Mouse (Mus musculus) heart, embryonic 12.5 days (tissue): ENCODE measurements around the gene Brd4. TPM values are rescaled to one million over a fixed set of nuclear protein-coding genes. Genes with fewer than 3 reads are reported as not detected.
A peak's percentile ranks its signal among the peaks of the same experiment; 100 is the strongest.

ENCODE experiments used
- ATAC-seq: fragments of 200-750 bp; cut with Nextera tagmentation; 2 replicates; pipeline ENCODE4 v1.8.0; 2017; ENCODE audit warnings: moderate TSS enrichment, moderate library complexity; ENCODE audit not compliant: insufficient number of reproducible peaks, low FRiP score
- H3K27ac ChIP-seq: fragments of 300-500 bp; sonication (generic); 2 replicates; pipeline ENCODE4 v1.5.1; 2016; ENCODE audit warnings: mild to moderate bottlenecking, moderate library complexity; ENCODE audit not compliant: poor library complexity, severe bottlenecking
- H3K27me3 ChIP-seq: fragments of 300-500 bp; sonication (generic); replicated peaks from 2 replicates; pipeline ENCODE4 v1.6.1; 2016; ENCODE audit warnings: mild to moderate bottlenecking, moderate library complexity
- H3K36me3 ChIP-seq: fragments of 300-500 bp; sonication (generic); 2 replicates; pipeline ENCODE4 v1.6.1; 2016; ENCODE audit warnings: mild to moderate bottlenecking, moderate library complexity
- H3K4me1 ChIP-seq: fragments of 300-500 bp; sonication (generic); replicated peaks from 2 replicates; pipeline ENCODE4 v1.6.1; 2016; ENCODE audit warnings: mild to moderate bottlenecking
- H3K4me2 ChIP-seq: fragments of 300-500 bp; sonication (generic); 2 replicates; pipeline ENCODE4 v1.6.1; 2016; ENCODE audit warnings: mild to moderate bottlenecking, moderate library complexity
- H3K4me3 ChIP-seq: fragments of 300-500 bp; sonication (generic); 2 replicates; pipeline ENCODE4 v1.5.1; 2016; ENCODE audit warnings: mild to moderate bottlenecking
- H3K9ac ChIP-seq: fragments of 300-500 bp; sonication (generic); 2 replicates; pipeline ENCODE4 v1.6.1; 2016; ENCODE audit warnings: mild to moderate bottlenecking, moderate library complexity
- H3K9me3 ChIP-seq: fragments of 300-500 bp; sonication (generic); replicated peaks from 2 replicates; pipeline ENCODE4 v1.6.1; 2016; ENCODE audit warnings: mild to moderate bottlenecking, moderate library complexity
- WGBS: fragments of 180-500 bp; shearing (Covaris S2); methylation state at CpG from one replicate; pipeline ENCODE4 v1.1.7; 2016; 5-methylcytosine and 5-hydroxymethylcytosine counted together
- polyA plus RNA-seq: library from polyadenylated mRNA; unstranded; fragments of >200 nt; fragmentation: Nextera tagmentation; extraction: Ambion mirVana; gene quantifications from 2 replicates; pipeline ENCODE4 v1.2.1, GENCODE M21; 2016

The Brd4 gene
- 72.6 and 76.6 TPM in 2 replicates for polyA plus RNA-seq

DNA sequence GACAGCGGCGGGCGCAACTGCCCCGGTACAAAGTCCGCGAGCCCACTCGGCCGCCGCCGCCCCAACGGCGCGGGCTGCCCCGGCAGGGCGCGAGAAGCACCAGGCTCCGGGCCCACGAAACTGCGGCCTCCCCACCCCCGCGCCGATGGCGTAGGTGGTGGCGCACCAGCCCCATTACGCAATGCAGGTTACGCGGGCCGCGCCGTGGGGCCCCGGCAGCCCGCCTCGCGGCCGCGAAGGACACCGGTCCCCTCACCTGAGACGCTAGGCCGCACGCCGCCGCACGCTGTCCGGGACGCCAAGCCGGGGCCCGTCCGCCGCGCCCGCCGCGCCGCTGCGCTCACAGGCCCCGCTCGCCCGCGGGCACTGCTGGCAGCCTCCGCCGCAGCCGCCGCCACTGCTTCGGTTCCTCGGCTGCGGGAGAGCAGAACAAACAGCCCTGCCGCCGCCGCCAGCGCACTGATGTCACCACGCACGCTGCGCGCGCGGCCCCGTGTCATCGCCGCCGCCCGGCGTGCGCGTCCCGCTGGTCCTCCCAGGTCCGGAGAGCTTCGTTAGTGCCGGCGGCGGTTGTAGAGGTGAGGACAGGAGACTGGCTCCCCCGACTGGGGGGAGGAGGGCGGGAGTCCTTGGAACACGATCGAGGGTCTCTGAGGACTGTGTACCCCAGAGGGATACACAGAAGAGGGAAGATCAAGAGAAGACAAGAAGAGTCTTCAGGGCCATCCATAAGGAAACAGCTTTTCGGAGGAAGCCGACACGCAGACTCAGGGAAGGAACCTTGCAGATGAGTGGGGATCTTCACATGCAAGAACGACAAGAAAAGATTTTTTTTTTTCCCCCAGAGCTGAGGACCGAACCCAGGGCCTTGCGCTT, at the start of gene Brd4:
Gene Brd4, minus strand, starts transcription at position 461 of the 876 bp plus-strand sequence.
- Histone ChIP-seq H3K9ac (peak within 1 kb of the TSS; percentile 95), H3K27me3 (no peaks in the 10 kb centered on the region), H3K36me3 (no peaks in the 10 kb centered on the region), H3K4me3 (peak within 1 kb of the TSS; percentile 88), H3K4me1 (peaks cover 27% of the 10 kb centered on the region), H3K9me3 (no peaks in the 10 kb centered on the region), H3K4me2 (peak within 1 kb of the TSS; percentile 87), H3K27ac (peak within 1 kb of the TSS; percentile 98)
- peak; percentile 91 for ATAC-seq
- WGBS, result under 1% methylated on average over 94 of the region's 100 CpGs

DNA sequence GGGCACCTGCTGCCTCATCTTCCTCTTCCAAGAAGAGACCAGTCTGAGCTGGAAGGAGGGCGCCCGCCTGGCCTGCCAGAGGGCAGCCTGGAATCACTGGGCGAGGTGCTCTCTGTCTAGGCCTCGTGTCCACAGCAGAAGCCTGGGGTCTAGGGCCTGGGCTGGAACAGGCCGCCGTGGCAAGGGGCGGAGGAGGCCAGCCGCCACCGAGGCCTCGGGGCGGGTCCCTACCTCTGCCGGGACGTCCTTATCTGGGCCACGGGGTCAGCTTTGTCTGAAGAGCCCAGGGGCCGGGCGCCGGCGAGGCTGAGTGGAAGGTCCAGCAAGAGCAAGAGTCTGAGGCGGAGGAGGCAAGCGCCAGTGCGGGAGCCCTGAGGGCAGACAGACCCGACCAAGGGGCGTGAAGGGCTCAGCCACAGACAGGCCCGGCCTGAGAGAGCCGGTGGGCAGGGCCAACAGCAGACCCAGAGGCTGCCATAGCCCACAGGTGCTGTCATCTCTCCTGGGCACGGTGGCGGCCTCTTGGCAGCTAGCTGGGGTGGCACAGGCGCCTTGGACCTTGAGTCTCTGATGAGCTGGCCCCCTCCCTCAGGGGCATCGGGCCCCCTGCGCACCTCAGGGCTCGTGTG, 49.3 kb upstream of the Brd4 start:
- no peaks in the 10 kb centered on the region for H3K9me3 ChIP-seq
- no peak overlapping the region for H3K27ac ChIP-seq
- no peak overlapping the region for H3K4me3 ChIP-seq
- peak overlapping the region; percentile 5; the same call in 1 of the 2 replicates for H3K9ac ChIP-seq
- H3K27me3 ChIP-seq, result no peaks in the 10 kb centered on the region
- H3K4me2 ChIP-seq, result no peak overlapping the region
- peak; percentile 59 for ATAC-seq
- H3K4me1 ChIP-seq, result peaks cover 9% of the 10 kb centered on the region
- H3K36me3 ChIP-seq, result peaks cover 93% of the 10 kb centered on the region
- 75% methylated on average over 31 of the region's 31 CpGs for WGBS

DNA sequence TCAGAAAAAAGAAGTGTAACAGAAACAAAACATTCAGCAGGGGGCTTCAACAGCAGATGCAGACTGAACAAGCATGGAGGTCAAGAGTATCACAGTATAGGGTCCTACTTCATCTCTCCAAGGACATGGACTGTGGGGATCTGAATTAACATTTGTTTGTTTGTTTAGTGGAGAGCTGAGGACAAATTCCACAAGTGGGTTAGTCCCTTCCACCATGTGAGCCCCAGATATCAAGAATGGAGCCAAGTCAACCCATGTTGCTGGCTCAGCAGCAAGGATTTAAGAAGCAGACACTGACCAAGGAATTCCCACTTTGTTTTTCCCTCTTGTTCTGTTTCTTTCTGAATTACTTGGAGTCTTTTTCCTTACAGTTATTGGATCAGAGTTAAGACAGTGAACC, 43.0 kb upstream of the Brd4 start:
- H3K36me3 ChIP-seq, result peaks cover 81% of the 10 kb centered on the region

DNA sequence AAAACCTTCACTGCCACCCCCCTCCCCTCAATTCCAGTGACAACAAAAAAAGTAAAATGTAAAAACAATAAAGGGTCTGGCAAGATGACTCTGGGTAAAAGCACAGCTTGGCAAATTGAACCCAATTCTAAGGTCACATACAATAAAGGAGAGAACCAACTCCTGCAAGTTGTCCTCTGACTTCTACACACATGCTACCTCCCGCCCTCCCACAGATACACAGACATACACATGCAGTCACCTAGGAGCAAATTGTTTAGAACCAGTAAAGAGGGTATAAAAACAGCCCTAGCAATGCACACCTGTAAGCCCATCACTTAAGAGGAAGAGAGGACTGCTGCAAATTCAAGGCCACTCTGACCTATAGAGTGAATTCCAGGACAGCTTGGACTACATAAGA, 38.3 kb upstream of the Brd4 start:
- no peak overlapping the region for H3K4me3 ChIP-seq
- 86% methylated on average over 1 of the region's 1 CpGs for WGBS
- H3K9me3 ChIP-seq, result no peaks in the 10 kb centered on the region
- no peak overlapping the region for H3K4me2 ChIP-seq
- no peak overlapping the region for H3K9ac ChIP-seq
- H3K4me1 ChIP-seq, result peaks cover 28% of the 10 kb centered on the region
- no peaks in the 10 kb centered on the region for H3K27me3 ChIP-seq
- no peak overlapping the region for H3K27ac ChIP-seq
- no peak for ATAC-seq
- peaks cover 49% of the 10 kb centered on the region for H3K36me3 ChIP-seq

More for the DNA sequence above, 43.0 kb upstream of the Brd4 start:
- Histone ChIP-seq H3K9ac (no peak overlapping the region), H3K4me2 (no peak overlapping the region), H3K27ac (no peak overlapping the region), H3K4me3 (no peak overlapping the region), H3K9me3 (no peaks in the 10 kb centered on the region), H3K27me3 (no peaks in the 10 kb centered on the region), H3K4me1 (peaks cover 5% of the 10 kb centered on the region; the same call in 1 of the 2 replicates)
- no peak for ATAC-seq

DNA sequence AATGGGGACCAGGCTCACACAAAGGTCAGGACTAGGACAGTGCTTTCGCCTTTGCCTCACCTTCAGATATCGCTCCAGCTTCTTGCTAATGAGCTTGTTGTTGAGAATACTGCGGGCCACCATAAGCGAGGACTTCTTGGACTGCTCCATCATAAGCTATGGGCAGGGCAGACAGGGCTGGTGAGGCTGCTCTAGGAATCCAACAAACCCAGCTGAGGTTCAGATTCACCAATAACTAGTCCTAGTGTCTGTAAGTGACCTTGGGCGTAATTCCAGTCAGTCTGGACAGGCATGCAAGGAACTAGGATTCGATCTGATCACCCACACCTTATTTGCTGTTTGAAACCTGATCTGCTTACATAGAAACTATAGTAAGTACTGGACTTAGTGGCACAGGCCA, 37.3 kb upstream of the Brd4 start:
- Histone ChIP-seq H3K4me3 (peak overlapping the region; percentile 92), H3K9me3 (no peaks in the 10 kb centered on the region), H3K36me3 (peaks cover 49% of the 10 kb centered on the region), H3K4me1 (peaks cover 28% of the 10 kb centered on the region), H3K4me2 (peak overlapping the region; percentile 95), H3K27me3 (no peaks in the 10 kb centered on the region), H3K27ac (peak overlapping the region; percentile 96), H3K9ac (peak overlapping the region; percentile 82)
- 20% methylated on average over 6 of the region's 6 CpGs for WGBS
- ATAC-seq, result peak; percentile 3; the same call in 1 of the 2 replicates

DNA sequence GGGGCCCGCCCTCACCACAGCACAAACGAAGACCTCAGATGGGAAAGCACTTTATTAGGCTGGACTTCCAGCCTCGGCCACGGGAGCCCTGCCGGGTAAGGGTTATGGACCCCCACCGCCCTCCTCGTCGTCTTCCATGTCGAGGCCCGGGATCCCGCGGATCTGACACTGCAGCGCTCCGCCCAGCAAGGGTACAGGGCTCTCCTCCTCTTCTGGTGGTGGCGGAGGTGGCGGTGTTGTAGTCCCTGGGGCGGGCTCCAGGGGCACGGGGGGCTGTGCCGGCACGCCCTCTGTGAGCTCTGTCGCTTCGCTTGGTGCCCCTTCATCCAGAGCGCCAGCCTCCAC, 36.8 kb upstream of the Brd4 start:
- Histone ChIP-seq H3K9ac (peak overlapping the region; percentile 82), H3K4me2 (peak overlapping the region; percentile 95), H3K27ac (peak overlapping the region; percentile 96), H3K4me1 (peaks cover 28% of the 10 kb centered on the region), H3K27me3 (no peaks in the 10 kb centered on the region), H3K9me3 (no peaks in the 10 kb centered on the region), H3K4me3 (peak overlapping the region; percentile 92), H3K36me3 (peaks cover 49% of the 10 kb centered on the region)
- peak; percentile 77 for ATAC-seq
- WGBS, result under 1% methylated on average over 23 of the region's 23 CpGs

DNA sequence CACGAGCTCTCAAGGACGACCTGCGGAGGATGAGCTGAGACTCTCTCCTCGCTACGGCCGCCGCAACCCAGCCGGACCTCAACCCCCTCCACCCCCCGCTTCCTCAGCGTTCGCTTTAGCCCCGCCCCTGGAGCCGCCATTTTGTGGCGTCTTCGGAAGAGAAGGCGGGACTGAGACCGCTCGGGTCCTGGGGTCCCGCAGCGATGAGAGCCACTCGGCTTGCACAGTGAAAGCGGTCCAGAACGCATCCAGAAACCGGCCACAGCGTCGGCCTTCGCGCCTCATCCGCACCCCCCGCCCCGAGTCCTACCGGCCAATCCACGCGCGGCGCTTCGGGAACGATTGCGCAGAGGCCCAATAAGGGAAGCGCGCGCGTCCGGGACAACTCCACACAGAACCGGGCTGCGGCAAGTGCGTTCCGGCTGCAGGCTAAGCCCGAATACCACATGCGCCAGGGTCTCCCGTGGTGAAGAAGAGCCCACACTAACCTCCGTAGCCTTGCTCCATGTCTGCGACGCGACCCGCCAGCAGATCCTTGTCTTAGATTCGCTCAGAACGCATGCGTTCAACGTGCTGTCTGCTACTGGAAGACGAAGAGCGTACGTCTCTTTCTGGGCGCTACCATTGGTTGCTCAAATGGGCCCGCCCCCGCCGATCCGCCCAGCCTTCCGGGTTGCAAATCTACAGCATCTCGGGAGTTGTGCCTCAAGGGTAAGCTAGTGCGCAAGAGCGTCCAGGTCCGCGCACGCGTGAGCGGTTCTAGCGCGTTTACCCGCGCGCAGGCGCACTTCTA, 36.3 kb upstream of the Brd4 start, which contains the start of gene Akap8:
Gene Akap8, minus strand, starts transcription at position 642 of the 793 bp plus-strand sequence.
- peak; percentile 97 for ATAC-seq
- H3K9me3 ChIP-seq, result no peaks in the 10 kb centered on the region
- peak within 1 kb of the TSS; percentile 93 for H3K9ac ChIP-seq
- peak within 1 kb of the TSS; percentile 95 for H3K4me2 ChIP-seq
- H3K4me3 ChIP-seq, result peak within 1 kb of the TSS; percentile 92
- H3K27me3 ChIP-seq, result no peaks in the 10 kb centered on the region
- WGBS, result under 1% methylated on average over 83 of the region's 83 CpGs
- peaks cover 28% of the 10 kb centered on the region for H3K4me1 ChIP-seq
- peak within 1 kb of the TSS; percentile 96 for H3K27ac ChIP-seq
- peaks cover 49% of the 10 kb centered on the region for H3K36me3 ChIP-seq

DNA sequence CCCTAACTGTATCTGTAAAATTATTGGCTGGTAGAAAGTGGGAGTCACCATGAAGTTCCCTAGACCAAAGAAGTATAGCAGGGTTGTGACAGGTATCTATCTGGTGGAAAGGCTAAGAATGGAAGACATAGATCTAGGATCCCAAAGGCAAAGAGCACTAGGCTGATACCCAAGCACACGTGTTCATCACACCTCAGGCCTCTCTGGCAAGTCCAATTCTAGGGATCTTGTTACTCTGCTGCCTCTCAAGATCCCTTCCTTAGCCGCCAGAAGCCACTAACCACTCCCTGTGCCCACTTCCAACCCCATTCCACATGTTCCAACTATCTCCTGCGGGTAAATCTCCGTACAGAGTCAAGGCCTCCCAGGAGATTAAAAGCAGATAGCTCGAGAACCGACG, 35.4 kb upstream of the Brd4 start:
- Histone ChIP-seq H3K4me1 (peaks cover 28% of the 10 kb centered on the region), H3K4me3 (peak overlapping the region; percentile 92), H3K4me2 (peak overlapping the region; percentile 95), H3K9me3 (no peaks in the 10 kb centered on the region), H3K36me3 (peaks cover 52% of the 10 kb centered on the region), H3K27ac (peak overlapping the region; percentile 96; the same call in 1 of the 2 replicates), H3K9ac (peak overlapping the region; percentile 93), H3K27me3 (no peaks in the 10 kb centered on the region)
- under 1% methylated on average over 7 of the region's 7 CpGs for WGBS
- ATAC-seq, result no peak

DNA sequence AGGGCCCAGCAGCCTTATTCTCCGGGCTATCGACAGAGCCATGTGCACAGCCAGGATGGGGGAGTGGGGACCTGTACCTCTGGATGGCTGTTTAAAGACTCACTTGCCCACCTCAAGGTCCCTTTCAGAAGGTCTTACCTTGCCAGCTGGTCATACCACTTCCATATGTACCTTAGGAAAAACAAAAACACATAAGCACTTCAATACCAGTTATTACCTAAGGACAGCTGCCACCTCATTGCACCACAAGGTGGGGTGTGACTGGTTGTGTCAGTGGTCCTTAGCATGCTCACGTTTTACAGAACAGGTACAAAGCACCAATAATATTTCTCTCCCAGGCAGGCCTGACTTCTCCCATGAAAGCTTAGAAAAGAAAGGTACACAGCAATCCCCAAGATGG, 33.2 kb upstream of the Brd4 start:
- Histone ChIP-seq H3K9me3 (no peaks in the 10 kb centered on the region), H3K36me3 (peaks cover 60% of the 10 kb centered on the region), H3K4me1 (peaks cover 25% of the 10 kb centered on the region), H3K4me3 (no peak overlapping the region), H3K9ac (no peak overlapping the region), H3K4me2 (no peak overlapping the region), H3K27ac (no peak overlapping the region), H3K27me3 (no peaks in the 10 kb centered on the region)
- ATAC-seq, result no peak
- 93% methylated on average over 3 of the region's 3 CpGs for WGBS

DNA sequence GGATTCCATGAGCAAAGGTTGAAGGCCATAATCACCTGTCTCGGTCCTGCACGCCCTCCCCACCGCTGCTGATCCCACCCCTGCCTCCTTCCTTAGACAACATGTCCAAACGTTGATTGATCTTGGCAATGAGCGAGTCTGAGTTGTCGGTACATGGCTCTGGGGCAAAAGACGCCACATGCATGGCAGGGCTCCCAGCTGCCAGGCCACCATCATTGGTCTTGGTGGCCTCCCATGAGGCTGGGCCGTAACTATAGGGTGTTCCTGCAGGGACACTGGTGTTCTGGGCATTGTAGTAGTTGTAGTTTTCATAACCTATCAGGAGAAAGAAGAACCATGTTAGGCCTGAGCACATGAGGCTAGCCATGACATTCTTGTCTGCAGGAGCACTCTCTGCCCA, 32.5 kb upstream of the Brd4 start:
- 93% methylated on average over 8 of the region's 8 CpGs for WGBS

DNA sequence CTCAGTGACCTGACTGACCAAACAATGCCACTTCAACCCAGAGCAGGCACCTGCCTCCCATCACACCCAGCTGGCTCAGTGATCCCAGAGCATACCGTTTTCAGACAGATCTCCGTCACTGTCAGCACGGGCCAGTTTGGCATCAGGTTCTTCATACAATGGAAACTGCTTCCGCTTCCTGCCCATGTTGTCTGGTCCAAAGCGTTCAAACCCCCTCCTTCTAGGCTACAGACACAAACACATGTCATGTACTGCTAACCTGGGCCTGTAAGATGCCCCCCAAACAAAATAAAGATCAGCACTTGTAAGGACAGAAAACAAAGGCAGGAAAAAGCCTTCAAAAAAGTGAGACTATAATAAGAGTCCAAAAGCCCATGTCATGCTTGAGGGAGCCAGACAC, 31.0 kb upstream of the Brd4 start:
- H3K9ac ChIP-seq, result no peak overlapping the region
- no peak overlapping the region for H3K4me2 ChIP-seq
- H3K27me3 ChIP-seq, result no peaks in the 10 kb centered on the region
- ATAC-seq, result no peak
- no peak overlapping the region for H3K4me3 ChIP-seq
- H3K4me1 ChIP-seq, result peaks cover 16% of the 10 kb centered on the region
- H3K36me3 ChIP-seq, result peaks cover 81% of the 10 kb centered on the region
- 95% methylated on average over 5 of the region's 5 CpGs for WGBS
- no peaks in the 10 kb centered on the region for H3K9me3 ChIP-seq
- no peak overlapping the region for H3K27ac ChIP-seq

More for the DNA sequence above, 32.5 kb upstream of the Brd4 start:
- H3K27me3 ChIP-seq, result no peaks in the 10 kb centered on the region
- no peak for ATAC-seq
- H3K4me1 ChIP-seq, result peaks cover 18% of the 10 kb centered on the region
- peaks cover 66% of the 10 kb centered on the region for H3K36me3 ChIP-seq
- no peak overlapping the region for H3K4me2 ChIP-seq
- no peak overlapping the region for H3K27ac ChIP-seq
- no peak overlapping the region for H3K9ac ChIP-seq
- H3K4me3 ChIP-seq, result no peak overlapping the region
- H3K9me3 ChIP-seq, result no peaks in the 10 kb centered on the region
